Mouse (Mus musculus): ENCODE measurements at regions not wholly inside any gene's neighbourhood (a gene's known extent, or its start where the extent isn't known, plus 50 kb on each side); places are given as distances from the start of the nearest gene placed in this dataset.

- peak in 1 of 2 experiments; percentile 10 for DNase-seq (ENCODE audit: low spot score in 2 of 2)
Measured at GRCm38 (mm10) chr7:125393228-125393627, 51.2 kb upstream of the Kdm8 start.

- DNase-seq (ENCODE audit: low spot score in 2 of 2): peak; percentile 88 to 97
Measured at GRCm38 (mm10) chr7:125393654-125394346, 50.7 kb upstream of the Kdm8 start.

Measured in frontal cortex, postnatal 14 days (tissue).